Mouse (Mus musculus) lung, adult 2 months (tissue): ENCODE data around the gene Izumo3. TPM values are rescaled to one million over a fixed set of nuclear protein-coding genes. Genes with fewer than 3 reads are reported as not detected.
"Not testable (repeated sequence)": the region's sequence is repeated elsewhere in the genome, so short reads cannot be mapped to it uniquely, and the experiment has no call there.

Experiments
- DNase-seq: peaks from one replicate; pipeline ENCODE4 v3.0.0; 2022
- H3K4me1 ChIP-seq: fragments of 200-500 bp; 2 replicates; pipeline ENCODE4 v1.6.1; 2011; ENCODE audit warnings: low read length; ENCODE audit not compliant: control insufficient read depth, insufficient read depth
- H3K4me3 ChIP-seq: fragments of 200-500 bp; replicated peaks from 2 replicates; pipeline ENCODE3; 2011; ENCODE audit warnings: low read depth, mild to moderate bottlenecking, control low read depth, low read length; ENCODE audit errors: extremely low read depth
- CTCF ChIP-seq: fragments of 200-500 bp; IDR thresholded peaks from 2 replicates; pipeline ENCODE4 v1.5.1; 2011; ENCODE audit warnings: mild to moderate bottlenecking, low read length, control low read depth; ENCODE audit not compliant: insufficient read depth
- POLR2A ChIP-seq: fragments of 200-500 bp; IDR thresholded peaks from 2 replicates; pipeline ENCODE4 v1.6.1; 2011; ENCODE audit warnings: low read depth, mild to moderate bottlenecking, control low read depth, low read length, borderline replicate concordance; ENCODE audit errors: extremely low read depth
- WGBS: fragments of 180-500 bp; shearing (Covaris S2); methylation state at CpG from one replicate; pipeline ENCODE4 v1.1.7; 2018; 5-methylcytosine and 5-hydroxymethylcytosine counted together
- polyA plus RNA-seq: library from polyadenylated mRNA; depleted of rRNA; stranded (reverse); fragments of >200 nt; gene quantifications from 2 replicates; pipeline ENCODE4 v1.2.3, GENCODE M21; 2012; rRNA removed

Gene Izumo3
- not detected in 2 replicates for polyA plus RNA-seq

GRCm38 (mm10) chr4:92147134-92147533 lies at the start of gene Izumo3:
Gene Izumo3 (minus strand): TSS chr4:92147234.
- H3K4me3 ChIP-seq = no peak within 1 kb of the TSS
- H3K4me1 ChIP-seq = no peaks in the 10 kb centered on the region
- no peak for DNase-seq

GRCm38 (mm10) chr4:92191649-92192048 lies 44.6 kb upstream of the Izumo3 start, which contains the start of gene Gm12666:
Gene Gm12666 (minus strand): TSS chr4:92191749.
- WGBS = 77% methylated on average over 1 of the region's 1 CpGs
- DNase-seq, H3K4me3 ChIP-seq, H3K4me1 ChIP-seq: not testable (repeated sequence)

More at GRCm38 (mm10) chr4:92147134-92147533, at the start of gene Izumo3:
- TF ChIP-seq POLR2A (no peak), CTCF (no peak)

- Histone ChIP-seq H3K4me1 (no peaks in the 10 kb centered on the region), H3K4me3 (no peak overlapping the region)
- no peak for DNase-seq
- no peak for TF ChIP-seq POLR2A
- no peak for TF ChIP-seq CTCF
- WGBS = 90% methylated on average over 1 of the region's 1 CpGs
Measured at GRCm38 (mm10) chr4:92152646-92153045, 5.6 kb upstream of the Izumo3 start.

GRCm38 (mm10) chr4:92111390-92111988 lies 35.5 kb downstream of the Izumo3 start:
- WGBS = 56% methylated on average over 8 of the region's 8 CpGs
- DNase-seq = no peak
- no peak for TF ChIP-seq POLR2A
- TF ChIP-seq CTCF = no peak
- H3K4me1 ChIP-seq = no peaks in the 10 kb centered on the region
- H3K4me3 ChIP-seq = no peak overlapping the region

GRCm38 (mm10) chr4:92097386-92097785 lies 49.6 kb downstream of the Izumo3 start:
- TF ChIP-seq CTCF (no peak), POLR2A (no peak)
- DNase-seq = no peak
- WGBS = 89% methylated on average over 4 of the region's 4 CpGs
- Histone ChIP-seq H3K4me1 (no peaks in the 10 kb centered on the region), H3K4me3 (no peak overlapping the region)

GRCm38 (mm10) chr4:92095951-92096350 lies 51.1 kb downstream of the Izumo3 start:
- TF ChIP-seq CTCF = no peak
- no peak for TF ChIP-seq POLR2A
- no peak overlapping the region for H3K4me3 ChIP-seq
- DNase-seq = no peak
- no peaks in the 10 kb centered on the region for H3K4me1 ChIP-seq
- WGBS = 35% methylated on average over 1 of the region's 1 CpGs

Other genes with a start within 250 kb of the Izumo3 start
- not detected in 2 replicates for gene Gm12666, start 44.5 kb upstream of the Izumo3 start, polyA plus RNA-seq